Mouse (Mus musculus) cerebellum, adult 18-20 months (tissue): ENCODE data around the gene Smug1.

ENCODE experiments used
- DNase-seq, 2 experiments: peaks; one replicate each; pipeline ENCODE4 v3.0.0; 2021

Smug1 gene

GRCm38 (mm10) chr15:103167042-103167615 lies at the start of gene Smug1:
TSS of gene Smug1 (minus strand) at chr15:103167092.
- no peak for DNase-seq

GRCm38 (mm10) chr15:103216052-103216451 lies 49.2 kb upstream of the Smug1 start:
- DNase-seq, result no peak

GRCm38 (mm10) chr15:103214971-103215907 lies 48.3 kb upstream of the Smug1 start:
- peak; percentile 32 to 42 for DNase-seq

- no peak for DNase-seq
Measured at GRCm38 (mm10) chr15:103214149-103214548, 47.3 kb upstream of the Smug1 start.

- no peak for DNase-seq
Measured at GRCm38 (mm10) chr15:103205156-103205555, 38.3 kb upstream of the Smug1 start.

GRCm38 (mm10) chr15:103202088-103202793 lies 35.3 kb upstream of the Smug1 start:
- DNase-seq, result no peak

GRCm38 (mm10) chr15:103197785-103198184 lies 30.9 kb upstream of the Smug1 start:
- no peak for DNase-seq

GRCm38 (mm10) chr15:103196835-103197234 lies 29.9 kb upstream of the Smug1 start:
- DNase-seq, result no peak

- DNase-seq, result no peak
Measured at GRCm38 (mm10) chr15:103193606-103194005, 26.7 kb upstream of the Smug1 start.

GRCm38 (mm10) chr15:103190531-103191462 lies 23.9 kb upstream of the Smug1 start:
- peak; percentile 58 to 60 for DNase-seq

GRCm38 (mm10) chr15:103190083-103190482 lies 23.2 kb upstream of the Smug1 start:
- DNase-seq, result no peak

- DNase-seq, result no peak
Measured at GRCm38 (mm10) chr15:103187803-103188202, 20.9 kb upstream of the Smug1 start.

GRCm38 (mm10) chr15:103185462-103186198 lies 18.7 kb upstream of the Smug1 start:
- peak; percentile 58 to 60 for DNase-seq

- DNase-seq, result peak in 1 of 2 experiments; percentile 21
Measured at GRCm38 (mm10) chr15:103183651-103184610, 17.0 kb upstream of the Smug1 start.

- DNase-seq, result peak; percentile 39 to 47
Measured at GRCm38 (mm10) chr15:103183135-103183534, 16.2 kb upstream of the Smug1 start.

- DNase-seq, result peak; percentile 62 to 85
Measured at GRCm38 (mm10) chr15:103182166-103182790, 15.4 kb upstream of the Smug1 start.

- DNase-seq, result no peak
Measured at GRCm38 (mm10) chr15:103180406-103180805, 13.5 kb upstream of the Smug1 start.

GRCm38 (mm10) chr15:103178767-103179166 lies 11.9 kb upstream of the Smug1 start:
- no peak for DNase-seq

- DNase-seq, result no peak
Measured at GRCm38 (mm10) chr15:103178137-103178536, 11.2 kb upstream of the Smug1 start.

- no peak for DNase-seq
Measured at GRCm38 (mm10) chr15:103177611-103178041, 10.7 kb upstream of the Smug1 start.
